Mouse (Mus musculus): ENCODE results near the gene Adar.

DNA sequence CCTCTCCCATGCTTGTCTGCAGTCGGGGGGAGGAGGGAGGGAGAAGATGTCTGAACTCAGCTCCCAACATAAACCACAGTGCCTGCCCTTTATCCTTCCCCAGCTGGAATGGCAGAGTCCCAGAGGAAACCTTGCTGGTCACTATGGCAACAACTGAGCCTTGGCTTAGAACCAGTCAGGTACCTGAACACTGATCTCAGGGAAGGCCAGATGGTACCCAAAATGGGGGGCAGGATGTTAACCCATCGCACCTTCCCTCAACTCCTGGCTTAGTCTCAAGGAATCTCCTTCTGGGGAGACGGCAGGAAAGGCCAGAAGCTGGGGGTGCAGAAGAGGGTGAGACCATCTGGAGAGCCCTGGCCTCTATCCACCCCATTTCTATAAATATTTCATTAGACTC is 45.0 kb downstream of the Adar start:
- no peak for TF ChIP-seq FOSL1 (IDR thresholded peaks at IDR 0.05; ENCODE audit: insufficient read depth, low read length, poor library complexity, severe bottlenecking)
- TF ChIP-seq CTCF (IDR thresholded peaks at IDR 0.05; ENCODE audit: control insufficient read depth, insufficient read depth, insufficient read length), result no peak
- no peak for TF ChIP-seq USF1 (IDR thresholded peaks at IDR 0.05; ENCODE audit: low read depth)
- TF ChIP-seq CEBPB (IDR thresholded peaks at IDR 0.05; ENCODE audit: low read depth), result no peak
- no peak for TF ChIP-seq MAX (IDR thresholded peaks at IDR 0.05)

Data from C2C12 (cell line).